Mouse (Mus musculus) urinary bladder, adult 2 months (tissue): ENCODE results near the gene Panx1. TPM values are rescaled to one million over a fixed set of nuclear protein-coding genes. Genes with fewer than 3 reads are reported as not detected.

Experiments
- DNase-seq: peaks from one replicate; pipeline ENCODE4 v3.0.0; 2022; ENCODE audit warnings: low spot score
- polyA plus RNA-seq: library from polyadenylated mRNA; depleted of rRNA; stranded (reverse); fragments of >200 nt; gene quantifications from 2 replicates; pipeline ENCODE4 v1.2.3, GENCODE M21; 2012

The Panx1 gene
- polyA plus RNA-seq, 1 experiment = 18.6 TPM

DNA sequence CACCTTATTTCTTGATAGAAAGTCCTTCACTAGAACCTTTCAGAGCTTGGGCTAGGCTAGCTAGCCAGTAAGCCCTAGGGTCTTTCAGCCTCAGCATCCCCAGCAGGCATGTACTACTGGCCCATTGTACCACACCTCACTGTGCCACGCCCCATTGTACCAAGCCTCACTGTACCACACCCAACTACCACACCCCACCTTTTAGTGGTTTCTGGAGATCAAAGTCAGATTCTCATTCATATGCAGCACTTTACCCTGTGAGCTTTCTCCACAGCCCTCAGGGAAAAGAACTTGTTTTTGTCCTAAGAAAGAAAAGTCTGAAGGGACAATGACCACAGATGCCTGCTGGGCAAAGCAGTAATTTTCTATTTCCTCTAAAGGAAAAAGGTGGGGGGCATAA, 22.2 kb downstream of the Panx1 start:
- no peak for DNase-seq

GRCm38 (mm10) chr9:15021156-15021555, 24.1 kb downstream of the Panx1 start:
- no peak for DNase-seq

DNA sequence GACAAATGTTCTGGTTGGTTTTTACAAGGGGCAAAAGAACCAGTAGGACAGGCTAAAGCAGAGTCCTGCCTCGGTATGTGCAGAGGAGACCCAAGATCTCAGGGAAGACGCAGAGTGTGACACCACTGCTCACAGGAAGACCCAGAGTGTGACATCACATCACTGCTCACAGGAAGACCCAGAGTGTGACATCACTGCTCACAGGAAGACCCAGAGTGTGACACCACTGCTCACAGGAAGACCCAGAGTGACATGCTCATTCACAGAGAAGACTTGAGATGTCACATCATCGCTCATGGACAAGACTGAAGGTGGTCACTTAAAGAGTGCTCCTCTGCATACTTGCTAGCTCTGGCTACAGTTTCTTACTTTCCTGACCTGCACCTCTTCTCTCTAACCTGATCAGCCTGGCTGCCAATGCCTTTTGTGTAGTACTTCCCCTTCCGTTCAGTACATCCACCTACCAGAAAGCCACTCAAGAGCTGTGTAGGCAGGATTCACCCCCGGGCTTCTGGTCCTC, 24.7 kb downstream of the Panx1 start:
- no peak for DNase-seq

- no peak for DNase-seq
Measured at GRCm38 (mm10) chr9:15018756-15019131, 26.5 kb downstream of the Panx1 start.

- no peak for DNase-seq
Measured at GRCm38 (mm10) chr9:15017791-15018755, 27.2 kb downstream of the Panx1 start.

- no peak for DNase-seq
Measured at GRCm38 (mm10) chr9:15015223-15015956, 29.9 kb downstream of the Panx1 start.

DNA sequence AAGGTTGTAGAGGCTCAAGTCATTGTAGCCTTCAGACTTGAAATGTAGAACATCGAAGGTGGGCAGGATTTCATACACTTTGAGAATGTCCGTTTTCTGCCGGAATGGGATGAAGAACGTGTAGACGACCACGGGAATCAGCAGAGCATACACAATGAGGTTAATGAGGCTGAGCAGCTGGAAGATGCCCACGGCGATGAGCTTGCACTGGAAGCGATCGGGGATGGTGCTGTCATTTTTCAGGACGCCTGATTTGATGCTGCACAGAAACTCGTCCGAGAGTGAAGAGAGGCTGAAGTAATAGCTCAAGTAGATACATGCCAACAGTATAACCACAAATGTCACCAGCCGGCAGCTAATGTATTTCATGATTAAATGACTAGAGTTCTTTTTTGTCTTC, 37.7 kb downstream of the Panx1 start:
- no peak for DNase-seq

DNA sequence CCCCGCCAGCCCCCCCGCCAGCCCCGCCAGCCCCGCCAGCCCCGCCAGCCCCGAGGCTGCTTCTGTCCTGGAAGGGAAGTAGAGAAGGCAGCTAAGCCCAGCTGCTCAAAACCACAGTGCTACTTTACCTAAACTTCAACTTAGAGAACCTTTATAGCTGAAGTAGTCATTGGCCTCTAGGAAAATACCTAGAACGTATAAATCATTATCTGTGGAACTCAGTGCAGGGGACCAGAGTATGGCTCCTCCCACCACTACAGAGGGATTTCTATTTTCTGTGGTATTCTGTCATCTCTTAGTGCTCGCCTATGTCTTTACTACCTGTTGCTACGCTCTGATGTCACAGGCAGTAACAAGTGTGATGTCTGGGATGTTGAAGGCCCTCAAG, 41.0 kb downstream of the Panx1 start:
- DNase-seq = no peak

GRCm38 (mm10) chr9:15003676-15004297, 41.5 kb downstream of the Panx1 start:
- DNase-seq = no peak

- no peak for DNase-seq
Measured at GRCm38 (mm10) chr9:15002995-15003613, 42.2 kb downstream of the Panx1 start.

DNA sequence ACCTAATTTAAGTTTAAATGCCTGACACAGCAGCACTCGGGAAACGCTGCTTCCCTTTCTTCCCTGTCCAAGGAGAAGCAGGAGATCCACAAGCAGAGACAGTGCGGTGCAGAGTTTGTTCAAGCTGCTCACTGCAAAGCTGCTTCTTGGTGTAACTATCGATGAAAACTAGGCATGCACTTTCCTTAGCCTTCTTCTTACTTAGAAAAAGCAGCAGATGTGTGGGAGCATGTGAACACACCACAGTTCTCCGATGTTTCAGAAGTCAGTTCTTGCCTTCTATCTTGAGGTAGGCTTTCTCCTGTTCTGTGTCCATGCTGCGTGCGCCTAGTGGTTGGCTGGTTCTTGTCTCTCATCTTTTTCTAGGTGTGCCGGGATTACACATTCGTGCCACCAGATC, 46.5 kb downstream of the Panx1 start:
- no peak for DNase-seq

GRCm38 (mm10) chr9:14997271-14998055, 47.8 kb downstream of the Panx1 start:
- no peak for DNase-seq

DNA sequence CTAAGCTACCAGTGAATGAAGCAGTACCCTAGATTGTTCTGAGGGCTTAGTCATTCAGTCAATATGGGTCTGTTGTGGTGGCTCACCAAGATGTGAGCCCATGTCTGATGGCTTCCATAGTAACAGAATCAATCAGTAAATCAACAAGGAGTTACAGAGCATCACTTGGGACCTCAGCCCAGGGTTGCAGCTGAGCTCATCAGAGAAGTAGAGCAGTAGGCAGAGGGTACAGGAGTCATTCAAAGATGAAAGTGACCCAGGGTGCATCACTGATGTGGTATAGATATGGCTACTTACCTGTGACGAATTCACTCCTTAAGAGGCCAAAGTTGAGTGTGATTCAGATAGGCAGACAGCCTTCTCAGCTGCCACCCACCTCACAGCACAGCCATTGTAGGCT, 49.8 kb downstream of the Panx1 start:
- no peak for DNase-seq

DNA sequence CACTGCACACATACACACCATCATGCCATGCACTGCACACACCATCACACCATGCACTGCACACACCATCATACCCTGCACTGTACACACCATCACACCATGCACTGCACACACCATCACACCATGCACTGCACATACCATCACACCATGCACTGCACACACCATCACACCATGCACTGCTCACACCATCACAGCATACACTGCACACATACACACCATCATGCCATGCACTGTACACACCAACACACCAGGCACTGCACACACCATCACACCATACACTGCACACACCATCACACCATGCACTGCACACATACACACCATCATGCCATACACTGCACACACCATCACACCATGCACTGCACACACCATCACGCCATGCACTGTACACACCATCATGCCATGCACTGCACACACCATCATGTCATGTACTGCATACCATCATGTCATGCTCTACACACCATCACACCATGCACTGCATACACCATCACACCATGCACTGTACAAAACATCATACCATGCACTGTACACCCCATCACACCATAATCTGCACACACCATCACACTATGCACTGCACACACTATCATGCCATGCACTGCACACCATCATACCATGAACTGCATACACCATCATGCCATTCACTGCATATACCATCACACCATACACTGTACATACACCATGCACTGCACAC, 56.5 kb downstream of the Panx1 start:
- DNase-seq = no peak

DNA sequence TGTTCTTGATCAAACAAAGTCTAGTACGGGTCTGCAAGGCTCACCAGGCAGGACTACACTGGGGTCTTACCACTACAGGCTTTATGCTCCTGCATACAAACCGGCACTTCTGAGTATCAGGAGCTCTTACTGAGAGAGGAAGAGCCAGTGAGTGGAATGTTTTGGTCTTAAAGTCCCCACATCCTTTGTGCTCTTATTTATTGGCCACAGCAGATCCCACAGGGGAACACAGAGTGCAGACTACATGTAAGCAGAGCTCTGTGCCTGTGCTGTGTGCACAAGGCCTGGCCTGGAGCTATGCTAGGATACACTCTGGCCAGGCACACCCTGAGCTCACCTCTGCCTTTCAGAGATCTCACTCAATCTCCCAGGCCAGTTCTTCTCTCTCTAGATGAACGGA, 62.1 kb downstream of the Panx1 start:
- DNase-seq = no peak

DNA sequence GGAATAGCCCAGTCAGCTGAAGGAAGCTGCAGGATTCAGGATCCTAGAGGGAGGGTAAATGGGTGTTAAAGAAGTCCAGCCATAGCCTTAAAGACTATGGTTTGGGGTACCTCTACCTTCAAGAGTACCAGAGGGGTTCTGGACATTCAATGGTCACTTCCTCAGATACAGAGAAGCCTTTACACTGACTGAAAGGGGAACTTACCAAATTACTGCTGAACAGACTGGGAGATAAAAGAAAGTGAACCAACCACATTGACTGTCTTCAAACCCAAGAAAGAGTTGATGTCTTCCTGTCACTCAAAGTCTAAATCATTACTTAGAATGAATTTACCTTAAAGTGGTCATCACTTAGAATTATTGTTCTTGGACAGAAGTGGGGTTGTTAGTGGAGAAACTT, 62.6 kb downstream of the Panx1 start:
- no peak for DNase-seq

GRCm38 (mm10) chr9:14981539-14982155, 63.6 kb downstream of the Panx1 start:
- DNase-seq = no peak

GRCm38 (mm10) chr9:14974251-14975232, 70.7 kb downstream of the Panx1 start:
- no peak for DNase-seq

DNA sequence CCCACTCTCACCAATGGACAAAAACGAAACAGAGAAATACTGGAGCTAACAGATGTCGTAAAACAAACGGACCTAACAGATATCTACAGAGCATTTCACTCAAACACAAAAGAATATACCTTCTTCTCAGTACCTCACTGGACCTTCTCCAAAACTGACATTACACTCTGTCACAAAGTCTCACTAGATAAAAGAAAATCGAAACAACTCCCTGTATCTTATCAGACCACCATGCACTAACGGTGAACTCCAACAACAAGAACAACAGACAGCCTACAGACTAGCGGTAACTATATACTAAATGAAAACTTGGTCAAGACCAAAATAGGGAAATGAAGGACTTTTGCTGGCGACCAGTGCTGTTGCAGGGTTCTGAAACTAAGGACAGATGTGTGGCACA, 71.5 kb downstream of the Panx1 start:
- DNase-seq = no peak
